Mouse (Mus musculus) liver (tissue): ENCODE results near the gene Elmo2.

Experiments used
- DNase-seq: peaks from one replicate; pipeline ENCODE4 v3.0.0-alpha.2; 2020; ENCODE audit warnings: mixed read lengths

The Elmo2 gene

GRCm38 (mm10) chr2:165256213-165256612 is 70.1 kb downstream of the Elmo2 start:
- DNase-seq, result no peak

DNA sequence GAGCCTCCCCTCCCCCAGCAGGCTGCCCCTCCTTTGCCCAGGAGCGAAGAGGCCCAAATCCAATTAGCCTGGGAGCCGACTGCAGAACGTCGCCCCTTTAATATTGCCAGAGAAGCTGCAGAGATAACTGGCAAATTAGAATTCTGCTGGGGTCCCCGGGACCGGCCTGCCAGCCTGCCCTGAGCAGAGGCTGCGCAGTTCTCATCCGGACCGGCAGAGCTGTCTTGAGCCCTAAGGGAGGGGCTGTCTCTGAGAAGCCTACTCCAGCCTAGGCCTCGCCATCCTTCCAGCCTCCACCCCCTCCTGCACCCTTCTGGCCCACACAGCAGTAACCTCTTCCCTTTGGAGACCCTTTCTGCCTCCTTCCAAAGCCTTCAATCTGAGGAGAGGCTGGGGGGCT is 72.4 kb downstream of the Elmo2 start:
- DNase-seq, result no peak

- no peak for DNase-seq
Observed at GRCm38 (mm10) chr2:165253269-165253668, 73.0 kb downstream of the Elmo2 start.

- no peak for DNase-seq
Observed at GRCm38 (mm10) chr2:165252801-165253200, 73.5 kb downstream of the Elmo2 start.

GRCm38 (mm10) chr2:165252381-165252780 is 73.9 kb downstream of the Elmo2 start:
- no peak for DNase-seq

DNA sequence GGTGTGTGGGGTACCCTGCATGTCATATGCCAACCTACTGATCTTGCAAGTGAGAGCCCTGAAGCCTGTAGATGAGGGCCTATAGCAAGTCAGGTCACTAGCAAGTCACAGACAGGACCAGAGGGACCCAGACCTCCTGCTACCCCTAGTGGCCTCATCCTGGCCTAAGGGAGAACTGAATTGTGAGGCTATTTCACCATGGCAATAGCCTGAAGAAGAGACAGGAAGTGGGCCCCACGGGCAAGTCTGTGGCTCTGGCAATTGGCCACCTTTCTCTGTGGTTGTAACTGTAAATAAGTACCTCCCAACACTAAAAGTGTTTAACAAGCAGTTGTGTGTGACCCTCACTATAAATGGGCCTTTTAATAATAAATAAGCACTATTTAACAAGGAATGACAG is 75.4 kb downstream of the Elmo2 start:
- no peak for DNase-seq

DNA sequence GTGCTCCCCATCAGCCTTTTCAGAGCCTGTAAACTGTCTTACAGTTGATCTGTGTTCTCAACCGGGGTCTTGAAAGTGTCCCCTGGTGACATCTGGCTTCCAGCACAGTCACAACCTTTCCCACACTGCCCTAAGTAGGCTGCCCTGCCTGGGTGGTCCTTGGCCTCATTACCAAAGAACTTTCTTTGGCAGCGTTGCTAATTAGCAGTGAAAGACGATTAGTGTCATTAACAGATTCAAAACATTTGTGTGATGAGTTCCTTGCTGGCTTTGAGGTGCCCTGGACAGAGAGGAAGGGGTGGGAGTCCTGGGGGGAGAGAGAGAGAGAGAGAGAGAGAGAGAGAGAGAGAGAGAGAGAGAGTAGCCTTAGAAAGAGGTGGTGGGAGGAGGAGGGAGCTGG is 77.3 kb downstream of the Elmo2 start:
- no peak for DNase-seq

GRCm38 (mm10) chr2:165246349-165246748 is 79.9 kb downstream of the Elmo2 start:
- no peak for DNase-seq

DNA sequence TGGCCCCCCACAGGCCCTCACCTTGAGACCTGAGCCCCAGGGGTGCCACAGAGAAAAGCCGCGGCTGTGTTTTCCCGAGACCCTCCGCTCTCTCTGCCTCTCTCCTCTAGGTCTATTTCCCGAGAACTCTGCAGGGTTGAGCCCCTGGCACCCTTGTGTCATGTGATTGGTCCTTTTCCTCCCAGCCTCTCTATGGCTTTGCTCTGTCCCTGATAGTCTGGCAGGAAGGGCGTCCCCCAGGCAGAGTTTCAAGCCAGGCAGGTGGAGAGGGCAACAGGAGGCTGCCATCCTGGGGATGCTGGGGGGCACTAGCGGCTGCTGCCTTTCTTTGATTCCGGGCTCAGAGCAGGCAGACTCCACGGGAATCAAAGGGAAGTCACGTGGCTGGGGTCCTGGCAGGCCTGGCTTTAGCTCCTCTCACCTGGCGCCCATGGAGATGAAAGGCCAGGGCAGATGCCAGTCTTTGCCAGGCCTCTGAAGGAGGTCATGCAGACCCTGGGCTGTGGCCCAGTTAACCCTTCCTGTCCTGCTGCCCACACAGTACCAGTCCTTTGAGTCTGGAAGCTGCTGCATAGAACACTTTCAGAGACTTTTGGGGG is 83.1 kb downstream of the Elmo2 start:
- DNase-seq, result no peak

DNA sequence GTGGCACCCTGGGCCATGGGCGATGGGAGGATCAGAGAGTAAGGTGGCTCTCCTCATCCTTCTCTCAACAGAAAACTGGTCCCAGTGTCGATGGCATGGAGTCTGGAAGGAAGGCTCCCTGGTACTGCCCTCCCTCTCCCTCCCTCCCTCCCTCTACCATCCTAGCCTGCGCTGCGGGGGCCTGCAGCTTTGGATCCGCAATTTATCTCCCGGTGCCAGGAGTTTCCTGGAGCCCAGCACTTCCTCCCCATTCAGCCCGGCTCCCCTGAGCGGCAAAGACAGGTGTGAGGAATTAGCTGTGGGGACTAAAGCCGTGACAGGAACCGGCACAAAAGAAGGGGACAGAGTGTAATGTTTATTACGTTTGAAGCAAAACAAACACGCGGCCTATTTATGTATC is 83.7 kb downstream of the Elmo2 start:
- DNase-seq, result no peak

GRCm38 (mm10) chr2:165241786-165242185 is 84.5 kb downstream of the Elmo2 start:
- DNase-seq, result no peak

GRCm38 (mm10) chr2:165240371-165240770 is 85.9 kb downstream of the Elmo2 start:
- no peak for DNase-seq

- DNase-seq, result no peak
Observed at GRCm38 (mm10) chr2:165239533-165240144, 86.6 kb downstream of the Elmo2 start.

DNA sequence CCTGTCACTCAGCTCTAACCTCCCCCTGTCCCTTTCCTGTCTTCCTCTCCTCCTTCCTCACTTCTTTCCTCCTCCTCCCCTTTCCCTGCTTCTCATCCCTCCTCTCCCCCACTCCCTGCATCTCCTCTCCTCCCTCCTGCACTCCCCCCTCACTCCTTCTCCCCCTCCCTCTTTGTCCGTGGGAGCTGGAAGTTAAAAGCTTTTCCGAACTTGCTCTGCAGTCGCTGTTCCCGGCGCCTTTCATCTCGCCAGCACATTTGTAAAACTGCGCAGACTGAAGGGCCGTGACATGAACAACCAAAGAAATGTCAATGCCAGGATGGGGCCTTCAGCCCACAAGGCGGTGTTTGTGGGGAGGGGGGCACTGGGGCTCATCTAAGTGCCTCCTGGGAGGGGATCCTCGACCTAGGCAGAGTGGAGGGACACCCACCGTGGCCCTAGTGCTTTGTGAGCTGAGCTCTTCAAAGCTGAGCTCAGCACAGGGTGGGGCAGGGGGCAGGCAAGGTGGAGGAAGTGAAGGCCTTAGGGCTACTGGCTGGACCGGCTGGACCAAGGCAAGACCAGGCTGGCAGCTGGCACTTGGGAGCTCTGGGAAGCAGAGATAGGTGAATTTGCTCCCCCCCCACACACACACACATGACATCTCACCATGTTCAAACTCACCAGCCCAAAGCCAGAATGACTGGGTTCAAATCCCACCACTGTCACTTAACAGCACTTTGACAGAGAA is 87.7 kb downstream of the Elmo2 start:
- DNase-seq, result no peak
